Mouse (Mus musculus) kidney, adult 2 months (tissue): ENCODE data around the gene Aebp2.

Experiments
- CTCF ChIP-seq: fragments of 200-500 bp; conservative IDR thresholded peaks from 2 replicates; pipeline ENCODE4 v1.5.1; 2011; ENCODE audit warnings: low read depth, mild to moderate bottlenecking, control low read depth, low read length, moderate library complexity, mixed read lengths; ENCODE audit not compliant: insufficient read depth, insufficient read length
- POLR2A ChIP-seq: fragments of 200-500 bp; IDR thresholded peaks from one replicate; pipeline ENCODE4 v1.6.1; 2011; ENCODE audit warnings: low read depth, low read length, control low read depth

- no peak for TF ChIP-seq POLR2A
- TF ChIP-seq CTCF: no peak
Measured at GRCm38 (mm10) chr6:140613822-140614221, 8.6 kb upstream of the Aebp2 start.
